Mouse (Mus musculus) T-cell, adult 66 days (primary cell): ENCODE measurements around the gene Tert. TPM values are rescaled to one million over a fixed set of nuclear protein-coding genes. Genes with fewer than 3 reads are reported as not detected.

Experiments used
- total RNA-seq, 2 experiments: library from RNA; stranded (reverse); gene quantifications; 3 replicates in 1 of 2; 4 replicates in 1 of 2; pipeline ENCODE4 v1.2.4; 2023

Gene Tert
- 1 to 10 TPM; 6.5 to 7.0 TPM for total RNA-seq

GRCm38 (mm10) chr13:73626745-73627549, at the start of gene Tert:
Gene Tert, plus strand, starts transcription at chr13:73626911.

DNA sequence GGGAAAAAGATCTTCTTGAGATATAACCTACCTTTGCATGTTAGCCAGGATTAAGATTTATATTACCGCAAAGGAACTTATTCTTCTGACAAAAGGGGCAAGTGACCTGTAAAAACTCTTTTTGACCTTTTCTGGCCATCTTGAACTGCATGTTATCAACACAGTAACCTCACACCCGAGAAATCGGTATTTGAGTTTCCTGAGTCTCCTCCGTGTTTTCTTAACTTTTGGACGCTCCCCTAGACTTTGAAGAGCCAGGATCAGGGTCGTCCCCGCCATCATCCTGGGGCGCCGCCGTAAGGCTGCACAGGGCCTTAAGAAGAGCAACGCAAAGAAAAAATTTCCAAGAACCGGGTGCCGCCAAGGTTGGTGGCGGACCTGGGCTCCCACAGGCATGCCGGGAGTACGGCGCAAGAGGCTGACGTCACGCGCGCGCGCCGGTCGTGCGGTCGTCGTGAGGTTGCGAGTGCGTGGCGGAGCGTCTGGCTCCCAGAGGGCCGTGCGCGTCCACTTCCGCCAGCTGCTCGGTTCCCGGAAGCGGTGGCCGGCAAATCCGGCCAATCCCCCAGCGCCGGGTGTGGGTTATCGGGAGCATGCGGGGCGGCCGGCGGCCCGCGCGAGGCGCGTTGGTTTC, 23.1 kb upstream of the Tert start, which contains the start of gene Clptm1l:
Gene Clptm1l, plus strand, starts transcription at position 485 of the 634 bp plus-strand sequence.

GRCm38 (mm10) chr13:73677853-73678252, 51.1 kb downstream of the Tert start, which contains the start of gene Slc6a18:
Gene Slc6a18, minus strand, starts transcription at chr13:73678023.

Other genes with a start within 250 kb of the Tert start
- gene Lpcat1, start 159.7 kb upstream of the Tert start, total RNA-seq, result 10 to 100 TPM; 25.7 to 40.5 TPM
- not detected for gene Slc6a3, start 90.2 kb upstream of the Tert start, total RNA-seq
- gene Clptm1l, start 22.9 kb upstream of the Tert start, total RNA-seq, result 100 to 1,000 TPM; 126 to 129 TPM
- 1 to 10 TPM; 1.4 to 2.9 TPM for gene Slc6a18, start 51.1 kb downstream of the Tert start, total RNA-seq
- 10 to 100 TPM; 66.0 to 76.3 TPM for gene Slc6a19, start 78.0 kb downstream of the Tert start, total RNA-seq
- 100 to 1,000 TPM; 405 TPM for gene Slc12a7, start 106.2 kb downstream of the Tert start, total RNA-seq
- not detected for gene Nkd2, start 220.7 kb downstream of the Tert start, total RNA-seq